Mouse (Mus musculus) layer of hippocampus, postnatal 14 days (tissue): ENCODE measurements around the gene Hnrnpr. TPM values are rescaled to one million over a fixed set of nuclear protein-coding genes. Genes with fewer than 3 reads are reported as not detected.

Experiments used
- DNase-seq, 2 experiments: peaks; one replicate each; pipeline ENCODE4 v3.0.0; 2021 to 2022; ENCODE audit warnings: low spot score in 2 of 2, mixed read lengths in 1 of 2
- total RNA-seq, 2 experiments: library from RNA; stranded (reverse); gene quantifications; 2 replicates each; pipeline ENCODE4 v1.2.3; 2021

The Hnrnpr gene
- total RNA-seq, 2 experiments from 2014 or later: 97.3 to 99.9 TPM

- no peak for DNase-seq
Observed at GRCm38 (mm10) chr4:136304181-136304580, 6.6 kb upstream of the Hnrnpr start.

GRCm38 (mm10) chr4:136308355-136308754, 2.4 kb upstream of the Hnrnpr start:
- no peak for DNase-seq

- peak in 1 of 2 experiments; percentile 21 for DNase-seq
Observed at GRCm38 (mm10) chr4:136309780-136310179, 962 bp upstream of the Hnrnpr start.

- peak in 1 of 2 experiments; percentile 22 for DNase-seq
Observed at GRCm38 (mm10) chr4:136311042-136311999, 579 bp downstream of the Hnrnpr start.

GRCm38 (mm10) chr4:136312616-136313015, 1.9 kb downstream of the Hnrnpr start:
- no peak for DNase-seq

- no peak for DNase-seq
Observed at GRCm38 (mm10) chr4:136317667-136318066, 6.9 kb downstream of the Hnrnpr start.

- DNase-seq: no peak
Observed at GRCm38 (mm10) chr4:136320016-136320415, 9.3 kb downstream of the Hnrnpr start.

GRCm38 (mm10) chr4:136324226-136324625, 13.5 kb downstream of the Hnrnpr start:
- no peak for DNase-seq

GRCm38 (mm10) chr4:136327238-136327637, 16.5 kb downstream of the Hnrnpr start:
- DNase-seq: no peak

GRCm38 (mm10) chr4:136328115-136328514, 17.4 kb downstream of the Hnrnpr start:
- no peak for DNase-seq

- DNase-seq: no peak
Observed at GRCm38 (mm10) chr4:136331709-136332108, 21.0 kb downstream of the Hnrnpr start.

- DNase-seq: no peak
Observed at GRCm38 (mm10) chr4:136333191-136333590, 22.4 kb downstream of the Hnrnpr start.

GRCm38 (mm10) chr4:136335065-136335464, 24.3 kb downstream of the Hnrnpr start:
- no peak for DNase-seq

GRCm38 (mm10) chr4:136337129-136337528, 26.4 kb downstream of the Hnrnpr start:
- DNase-seq: no peak

- no peak for DNase-seq
Observed at GRCm38 (mm10) chr4:136349616-136350015, 38.9 kb downstream of the Hnrnpr start.

GRCm38 (mm10) chr4:136357026-136357425, 46.3 kb downstream of the Hnrnpr start:
- no peak for DNase-seq

GRCm38 (mm10) chr4:136357429-136357828, 46.7 kb downstream of the Hnrnpr start:
- DNase-seq: no peak

GRCm38 (mm10) chr4:136367856-136368255, 57.1 kb downstream of the Hnrnpr start:
- DNase-seq: peak; percentile 28 to 41

- peak; percentile 41 to 85 for DNase-seq
Observed at GRCm38 (mm10) chr4:136369727-136370126, 59.0 kb downstream of the Hnrnpr start.

GRCm38 (mm10) chr4:136373494-136374181, 62.9 kb downstream of the Hnrnpr start:
- no peak for DNase-seq

- DNase-seq: no peak
Observed at GRCm38 (mm10) chr4:136377001-136377400, 66.3 kb downstream of the Hnrnpr start.

GRCm38 (mm10) chr4:136383052-136383451, 72.3 kb downstream of the Hnrnpr start:
- DNase-seq: no peak
